Mouse (Mus musculus): Measurements from ENCODE around the gene L3mbtl4. TPM values are rescaled to one million over a fixed set of nuclear protein-coding genes. Genes with fewer than 3 reads are reported as not detected.
"Not testable (repeated sequence)": the region's sequence is repeated elsewhere in the genome, so short reads cannot be mapped to it uniquely, and the experiment has no call there.

Gene L3mbtl4
- polyA plus RNA-seq, 1 experiment from 2014 or later = not detected

- H3K4me2 ChIP-seq = no peak overlapping the region
- no peaks in the 10 kb centered on the region for H3K27me3 ChIP-seq
- no peak overlapping the region for H3K9ac ChIP-seq
- H3K9me3 ChIP-seq (replicated peaks) = 0 out of 2 replicates have a peak, but pooled peaks cover 3% of the 10 kb centered on the region
- ATAC-seq (ENCODE audit: insufficient read depth) = no peak
- H3K4me3 ChIP-seq (replicated peaks) = no peak overlapping the region
- H3K4me1 ChIP-seq (replicated peaks) = no peaks in the 10 kb centered on the region
- 44% methylated on average over 5 of the region's 5 CpGs for WGBS (ENCODE audit: insufficient replicate concordance)
- no peak overlapping the region for H3K27ac ChIP-seq (replicated peaks)
- no peaks in the 10 kb centered on the region for H3K36me3 ChIP-seq (replicated peaks)
These were observed 114.9 kb downstream of the L3mbtl4 start for GRCm38 (mm10) chr17:68388481-68388880.

GRCm38 (mm10) chr17:68405993-68406392 is 132.4 kb downstream of the L3mbtl4 start:
- no peak overlapping the region for H3K27ac ChIP-seq (replicated peaks)
- no peaks in the 10 kb centered on the region for H3K27me3 ChIP-seq
- no peak overlapping the region for H3K4me3 ChIP-seq (replicated peaks)
- H3K4me1 ChIP-seq (replicated peaks) = no peaks in the 10 kb centered on the region
- no peaks in the 10 kb centered on the region for H3K36me3 ChIP-seq (replicated peaks)
- ATAC-seq (ENCODE audit: insufficient read depth) = no peak
- no peaks in the 10 kb centered on the region for H3K9me3 ChIP-seq (replicated peaks)
- H3K9ac ChIP-seq = no peak overlapping the region
- no peak overlapping the region for H3K4me2 ChIP-seq
- WGBS (ENCODE audit: insufficient replicate concordance) = 50% methylated on average over 1 of the region's 1 CpGs

GRCm38 (mm10) chr17:68407121-68407520 is 133.5 kb downstream of the L3mbtl4 start:
- H3K27me3 ChIP-seq; H3K4me3 ChIP-seq (replicated peaks); H3K4me1 ChIP-seq (replicated peaks); H3K9ac ChIP-seq; H3K36me3 ChIP-seq (replicated peaks); ATAC-seq (ENCODE audit: insufficient read depth); H3K4me2 ChIP-seq; H3K9me3 ChIP-seq (replicated peaks); H3K27ac ChIP-seq (replicated peaks): not testable (repeated sequence)
- WGBS (ENCODE audit: insufficient replicate concordance) = 41% methylated on average over 1 of the region's 1 CpGs

GRCm38 (mm10) chr17:68422663-68423498 is 149.3 kb downstream of the L3mbtl4 start:
- ATAC-seq (ENCODE audit: insufficient read depth) = no peak
- Histone ChIP-seq H3K4me3 (replicated peaks) (no peak overlapping the region), H3K9me3 (replicated peaks) (no peaks in the 10 kb centered on the region), H3K4me2 (no peak overlapping the region), H3K9ac (no peak overlapping the region), H3K27ac (replicated peaks) (no peak overlapping the region), H3K36me3 (replicated peaks) (no peaks in the 10 kb centered on the region), H3K4me1 (replicated peaks) (no peaks in the 10 kb centered on the region), H3K27me3 (no peaks in the 10 kb centered on the region)
- WGBS (ENCODE audit: insufficient replicate concordance) = 64% methylated on average over 12 of the region's 12 CpGs

GRCm38 (mm10) chr17:68433576-68433975 is 160.0 kb downstream of the L3mbtl4 start:
- 69% methylated on average over 5 of the region's 5 CpGs for WGBS (ENCODE audit: insufficient replicate concordance)

GRCm38 (mm10) chr17:68450921-68451320 is 177.3 kb downstream of the L3mbtl4 start:
- Histone ChIP-seq H3K36me3 (replicated peaks) (no peaks in the 10 kb centered on the region), H3K4me2 (no peak overlapping the region), H3K27ac (replicated peaks) (no peak overlapping the region), H3K4me1 (replicated peaks) (no peaks in the 10 kb centered on the region), H3K27me3 (no peaks in the 10 kb centered on the region), H3K9ac (no peak overlapping the region), H3K4me3 (replicated peaks) (no peak overlapping the region), H3K9me3 (replicated peaks) (no peaks in the 10 kb centered on the region)
- 80% methylated on average over 1 of the region's 1 CpGs for WGBS (ENCODE audit: insufficient replicate concordance)
- ATAC-seq (ENCODE audit: insufficient read depth) = no peak

More at GRCm38 (mm10) chr17:68433576-68433975, 160.0 kb downstream of the L3mbtl4 start:
- ATAC-seq (ENCODE audit: insufficient read depth) = no peak
- no peaks in the 10 kb centered on the region for H3K36me3 ChIP-seq (replicated peaks)
- H3K27me3 ChIP-seq = no peaks in the 10 kb centered on the region
- H3K9ac ChIP-seq = no peak overlapping the region
- no peak overlapping the region for H3K4me3 ChIP-seq (replicated peaks)
- no peaks in the 10 kb centered on the region for H3K9me3 ChIP-seq (replicated peaks)
- H3K4me1 ChIP-seq (replicated peaks) = no peaks in the 10 kb centered on the region
- no peak overlapping the region for H3K4me2 ChIP-seq
- no peak overlapping the region for H3K27ac ChIP-seq (replicated peaks)

GRCm38 (mm10) chr17:68461471-68461870 is 187.9 kb downstream of the L3mbtl4 start:
- no peak overlapping the region for H3K4me3 ChIP-seq (replicated peaks)
- no peak overlapping the region for H3K9ac ChIP-seq
- H3K4me1 ChIP-seq (replicated peaks) = no peaks in the 10 kb centered on the region
- WGBS (ENCODE audit: insufficient replicate concordance) = 68% methylated on average over 5 of the region's 5 CpGs
- no peak overlapping the region for H3K27ac ChIP-seq (replicated peaks)
- ATAC-seq (ENCODE audit: insufficient read depth) = no peak
- H3K9me3 ChIP-seq (replicated peaks) = no peaks in the 10 kb centered on the region
- no peak overlapping the region for H3K4me2 ChIP-seq
- H3K36me3 ChIP-seq (replicated peaks) = no peaks in the 10 kb centered on the region
- H3K27me3 ChIP-seq = no peaks in the 10 kb centered on the region

GRCm38 (mm10) chr17:68467311-68467710 is 193.7 kb downstream of the L3mbtl4 start:
- Histone ChIP-seq H3K27me3 (no peaks in the 10 kb centered on the region), H3K36me3 (replicated peaks) (no peaks in the 10 kb centered on the region), H3K9me3 (replicated peaks) (no peaks in the 10 kb centered on the region), H3K9ac (no peak overlapping the region), H3K4me3 (replicated peaks) (no peak overlapping the region), H3K4me1 (replicated peaks) (no peaks in the 10 kb centered on the region), H3K27ac (replicated peaks) (no peak overlapping the region), H3K4me2 (no peak overlapping the region)
- WGBS (ENCODE audit: insufficient replicate concordance) = 67% methylated on average over 1 of the region's 1 CpGs
- no peak for ATAC-seq (ENCODE audit: insufficient read depth)

- H3K4me3 ChIP-seq (replicated peaks) = no peak overlapping the region
- H3K9me3 ChIP-seq (replicated peaks) = no peaks in the 10 kb centered on the region
- no peaks in the 10 kb centered on the region for H3K36me3 ChIP-seq (replicated peaks)
- no peak overlapping the region for H3K9ac ChIP-seq
- H3K4me2 ChIP-seq = no peak overlapping the region
- ATAC-seq (ENCODE audit: insufficient read depth) = no peak
- H3K4me1 ChIP-seq (replicated peaks) = no peaks in the 10 kb centered on the region
- no peaks in the 10 kb centered on the region for H3K27me3 ChIP-seq
- WGBS (ENCODE audit: insufficient replicate concordance) = 53% methylated on average over 4 of the region's 4 CpGs
- no peak overlapping the region for H3K27ac ChIP-seq (replicated peaks)
These were observed 216.6 kb downstream of the L3mbtl4 start for GRCm38 (mm10) chr17:68490065-68490691.

GRCm38 (mm10) chr17:68492231-68492630 is 218.6 kb downstream of the L3mbtl4 start:
- Histone ChIP-seq H3K27ac (replicated peaks) (no peak overlapping the region), H3K27me3 (no peaks in the 10 kb centered on the region), H3K4me3 (replicated peaks) (no peak overlapping the region), H3K9ac (no peak overlapping the region), H3K4me1 (replicated peaks) (no peaks in the 10 kb centered on the region), H3K4me2 (no peak overlapping the region), H3K36me3 (replicated peaks) (no peaks in the 10 kb centered on the region), H3K9me3 (replicated peaks) (no peaks in the 10 kb centered on the region)
- WGBS (ENCODE audit: insufficient replicate concordance) = 51% methylated on average over 3 of the region's 3 CpGs
- no peak for ATAC-seq (ENCODE audit: insufficient read depth)

GRCm38 (mm10) chr17:68502998-68503397 is 229.4 kb downstream of the L3mbtl4 start:
- not testable (repeated sequence) for ATAC-seq (ENCODE audit: insufficient read depth)
- 55% methylated on average over 2 of the region's 4 CpGs for WGBS (ENCODE audit: insufficient replicate concordance)

More at GRCm38 (mm10) chr17:68502998-68503397, 229.4 kb downstream of the L3mbtl4 start:
- not testable (repeated sequence) for H3K4me2 ChIP-seq; H3K9ac ChIP-seq; H3K27ac ChIP-seq (replicated peaks); H3K27me3 ChIP-seq; H3K36me3 ChIP-seq (replicated peaks); H3K9me3 ChIP-seq (replicated peaks); H3K4me1 ChIP-seq (replicated peaks); H3K4me3 ChIP-seq (replicated peaks)
